In genomic region chr5:112367929-112368328, GRCm38 (mm10) we compare ENCODE assay signal across 16 mouse cellular contexts. TPM values are rescaled to one million over a fixed set of nuclear protein-coding genes. Genes with fewer than 3 reads are reported as not detected.
"Had no signal": no experiment of that assay in that cellular context is flagged by ENCODE, and none has a peak within 500 bp of the region (broad histone marks: within the 10 kb centered on the region; RNA-seq: fewer than 3 reads in every experiment).

No protein-coding gene starts in this region.

- H3K4me3 ChIP-seq: limb, embryonic 13.5 days; midbrain, embryonic 12.5 days; neural tube, embryonic 15.5 days had no signal

- H3K9me3 ChIP-seq: limb, embryonic 13.5 days; midbrain, embryonic 12.5 days; neural tube, embryonic 15.5 days had no signal

- H3K9ac ChIP-seq: limb, embryonic 13.5 days; liver, embryonic 14.5 days; midbrain, embryonic 12.5 days had no signal

- H3K4me2 ChIP-seq: limb, embryonic 13.5 days; midbrain, embryonic 12.5 days; neural tube, embryonic 15.5 days had no signal

- H3K27me3 ChIP-seq: limb, embryonic 13.5 days; neural tube, embryonic 15.5 days had no signal

- DNase-seq: kidney, postnatal 10 days; layer of hippocampus, adult 9-11 months; layer of hippocampus, postnatal 36 days; lung, adult 18-20 months; right cerebral cortex, postnatal 4 days; spleen, adult 18-20 months; thymus, adult 18-20 months had no signal

- H3K27ac ChIP-seq: limb, embryonic 13.5 days; liver, embryonic 14.5 days; midbrain, embryonic 12.5 days; neural tube, embryonic 15.5 days had no signal

RNA-seq across cellular contexts. Expression of gene Gm6583, which starts 12.1 kb away (rescaled TPM):
- total RNA-seq: layer of hippocampus, postnatal 36 days; left cerebral cortex, postnatal 4 days; megakaryocyte-erythroid progenitor cell, adult 5-6 weeks; midbrain, postnatal 0 days had no signal
- polyA plus RNA-seq: large intestine, adult 2 months; liver, adult 2 months; midbrain, postnatal 0 days had no signal

RNA-seq across cellular contexts. Expression of gene Asphd2, which starts 26.7 kb away (rescaled TPM):
- total RNA-seq: liver, adult 2 months; megakaryocyte-erythroid progenitor cell, adult 5-6 weeks had no signal
- polyA plus RNA-seq: liver, adult 2 months had no signal
